Mouse (Mus musculus) myocyte (in vitro differentiated cells): ENCODE measurements around the gene Baz2b.

Experiments
- CEBPB ChIP-seq: IDR thresholded peaks from 2 replicates; pipeline ENCODE4 v1.6.1; 2011; ENCODE audit warnings: mild to moderate bottlenecking, moderate library complexity; ENCODE audit not compliant: poor library complexity, insufficient read depth, severe bottlenecking
- E2F4 ChIP-seq: IDR thresholded peaks from one replicate; pipeline ENCODE4 v1.6.1; 2011; ENCODE audit warnings: mild to moderate bottlenecking, control low read depth, moderate library complexity; ENCODE audit not compliant: insufficient read depth
- MAX ChIP-seq: IDR thresholded peaks from one replicate; pipeline ENCODE4 v1.6.1; 2011; ENCODE audit warnings: low read depth, mild to moderate bottlenecking, control low read depth
- MYOD1 ChIP-seq, 3 experiments: IDR thresholded peaks; one replicate each; pipeline ENCODE4 v1.6.1; 2011; ENCODE audit warnings: control low read depth in 2 of 3, low read depth in 2 of 3, mild to moderate bottlenecking in 2 of 3, moderate library complexity in 1 of 3; ENCODE audit not compliant: insufficient read length in 2 of 3, control insufficient read depth in 1 of 3
- MYOG ChIP-seq, 3 experiments: IDR thresholded peaks; one replicate each; pipeline ENCODE4 v1.6.1; 2011; ENCODE audit warnings: control low read depth in 2 of 3, low read depth in 2 of 3, mild to moderate bottlenecking in 2 of 3; ENCODE audit not compliant: insufficient read length in 2 of 3, control insufficient read depth in 1 of 3, insufficient read depth in 1 of 3
- POLR2A ChIP-seq: IDR thresholded peaks from one replicate; pipeline ENCODE4 v1.6.1; 2011; ENCODE audit warnings: low read depth, mild to moderate bottlenecking, control low read depth, moderate library complexity; ENCODE audit not compliant: insufficient read length
- POLR2AphosphoS2 ChIP-seq: IDR thresholded peaks from one replicate; pipeline ENCODE4 v1.6.1; 2011; ENCODE audit warnings: low read depth, control low read depth; ENCODE audit not compliant: insufficient read length
- REST ChIP-seq: IDR thresholded peaks from one replicate; pipeline ENCODE4 v1.6.1; 2011; ENCODE audit warnings: mild to moderate bottlenecking, control low read depth, moderate library complexity; ENCODE audit not compliant: insufficient read depth, insufficient read length
- SRF ChIP-seq: IDR thresholded peaks from one replicate; pipeline ENCODE4 v1.6.1; 2011; ENCODE audit warnings: low read depth; ENCODE audit not compliant: control insufficient read depth, insufficient read length
- TCF12 ChIP-seq: IDR thresholded peaks from one replicate; pipeline ENCODE4 v1.6.1; 2011; ENCODE audit warnings: mild to moderate bottlenecking, control low read depth; ENCODE audit not compliant: poor library complexity, insufficient read depth, severe bottlenecking
- TCF3 ChIP-seq: IDR thresholded peaks from one replicate; pipeline ENCODE4 v1.6.1; 2011; ENCODE audit warnings: low read depth, control low read depth; ENCODE audit not compliant: insufficient read length
- USF1 ChIP-seq: IDR thresholded peaks from one replicate; pipeline ENCODE4 v1.6.1; 2011; ENCODE audit warnings: low read depth, mild to moderate bottlenecking, control low read depth, moderate library complexity

DNA sequence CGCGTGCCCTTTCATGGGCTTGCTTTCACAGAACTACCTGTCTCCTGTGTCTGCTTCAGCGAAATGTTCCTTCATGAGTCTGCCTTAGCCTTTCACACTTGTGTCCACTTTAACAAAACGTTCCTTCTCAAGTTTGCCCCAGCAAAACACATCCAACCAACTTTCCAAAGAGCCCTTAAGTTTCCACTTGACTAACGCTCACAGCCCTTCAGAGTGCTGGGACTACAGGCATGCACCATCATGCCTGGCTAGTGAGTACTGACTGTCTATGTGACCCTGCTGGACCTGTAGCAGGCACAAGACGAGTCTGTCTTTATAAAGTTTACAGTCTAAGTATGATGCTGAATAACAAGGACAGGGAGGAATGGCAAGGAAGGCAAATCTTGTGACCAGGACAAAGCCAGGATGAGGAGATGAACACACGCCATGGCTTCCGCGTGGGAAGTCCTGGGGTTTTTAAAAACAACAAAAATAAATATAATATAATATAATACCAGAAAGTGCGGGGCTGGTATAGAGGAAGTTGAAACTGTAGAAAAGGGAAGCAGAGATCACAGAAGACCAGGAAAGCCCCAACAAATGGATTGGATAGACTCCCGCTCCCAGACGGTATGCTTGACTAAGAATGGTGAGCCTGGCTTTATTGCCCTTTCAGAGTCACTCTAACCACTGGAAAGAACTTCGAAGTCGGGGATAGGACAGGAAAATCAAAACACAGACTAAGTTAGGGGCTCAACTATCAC is 120.7 kb downstream of the Baz2b start:
- TF ChIP-seq POLR2A, result no peak
- no peak for TF ChIP-seq TCF12
- no peak for TF ChIP-seq MAX
- no peak for TF ChIP-seq CEBPB
- no peak for TF ChIP-seq POLR2AphosphoS2
- no peak for TF ChIP-seq USF1
- TF ChIP-seq MYOG (IDR thresholded peaks at IDR 0.05; ENCODE audit: control insufficient read depth in 1 of 3, insufficient read depth in 1 of 3, insufficient read length in 2 of 3, low read depth in 2 of 3), result no peak
- TF ChIP-seq E2F4, result no peak
- TF ChIP-seq REST, result no peak
- no peak for TF ChIP-seq MYOD1 (IDR thresholded peaks at IDR 0.05; ENCODE audit: control insufficient read depth in 1 of 3, insufficient read length in 2 of 3, low read depth in 2 of 3)
- no peak for TF ChIP-seq TCF3
- no peak for TF ChIP-seq SRF
